Mouse (Mus musculus) brain, embryonic 18.5 days (tissue): ENCODE measurements around the gene Nfyc.

Experiments used
- DNase-seq: peaks from one replicate; pipeline ENCODE4 v3.0.0-alpha.2; 2012; ENCODE audit warnings: low read depth, low spot score

Nfyc gene

DNA sequence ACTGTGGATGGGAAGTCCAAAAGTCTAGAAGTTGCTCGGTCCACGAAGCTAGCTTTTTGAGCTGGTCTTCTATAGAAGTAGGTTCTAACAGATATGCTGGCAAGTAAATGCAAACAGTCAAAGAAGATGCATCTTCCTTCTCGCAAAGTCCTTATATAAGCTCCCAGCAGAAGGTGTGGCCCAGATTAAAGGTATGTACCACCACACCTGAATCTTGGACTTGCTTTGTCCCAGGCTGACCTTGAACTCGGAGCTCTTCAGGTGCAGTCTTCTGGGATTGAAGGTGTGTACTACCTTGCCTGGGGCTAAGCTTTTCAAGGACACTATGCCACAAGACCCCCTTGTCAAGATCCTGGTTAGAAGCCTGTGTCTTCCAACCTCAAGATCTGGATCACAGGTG, at the start of gene Nfyc:
TSS of gene Nfyc (minus strand) at position 101 of the 400 bp plus-strand sequence.
- no peak for DNase-seq

GRCm38 (mm10) chr4:120880731-120881432, 49.5 kb upstream of the Nfyc start:
- no peak for DNase-seq

GRCm38 (mm10) chr4:120879386-120879785, 48.0 kb upstream of the Nfyc start:
- no peak for DNase-seq

- DNase-seq, result no peak
These were observed 47.4 kb upstream of the Nfyc start for GRCm38 (mm10) chr4:120878728-120879127.

DNA sequence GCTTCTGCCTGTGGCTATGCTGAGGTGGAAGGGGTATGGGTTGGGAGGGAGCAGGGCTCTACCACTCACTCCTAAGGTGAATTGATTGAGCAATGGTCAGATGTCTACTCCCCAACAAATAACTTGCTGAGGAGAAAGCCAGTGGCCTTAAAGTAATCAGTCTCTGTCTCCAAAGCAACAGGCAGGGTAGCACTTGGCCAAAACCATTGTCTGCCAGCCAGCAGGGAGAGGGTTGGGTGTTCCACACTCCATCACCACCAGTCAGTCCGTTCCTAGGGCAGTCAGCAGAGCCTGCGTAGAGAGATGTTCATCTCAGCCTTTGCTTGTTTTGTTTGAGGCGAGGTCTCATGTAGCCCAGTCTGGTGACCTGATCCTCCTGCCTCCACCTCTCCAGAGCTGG, 44.6 kb upstream of the Nfyc start:
- DNase-seq, result no peak

DNA sequence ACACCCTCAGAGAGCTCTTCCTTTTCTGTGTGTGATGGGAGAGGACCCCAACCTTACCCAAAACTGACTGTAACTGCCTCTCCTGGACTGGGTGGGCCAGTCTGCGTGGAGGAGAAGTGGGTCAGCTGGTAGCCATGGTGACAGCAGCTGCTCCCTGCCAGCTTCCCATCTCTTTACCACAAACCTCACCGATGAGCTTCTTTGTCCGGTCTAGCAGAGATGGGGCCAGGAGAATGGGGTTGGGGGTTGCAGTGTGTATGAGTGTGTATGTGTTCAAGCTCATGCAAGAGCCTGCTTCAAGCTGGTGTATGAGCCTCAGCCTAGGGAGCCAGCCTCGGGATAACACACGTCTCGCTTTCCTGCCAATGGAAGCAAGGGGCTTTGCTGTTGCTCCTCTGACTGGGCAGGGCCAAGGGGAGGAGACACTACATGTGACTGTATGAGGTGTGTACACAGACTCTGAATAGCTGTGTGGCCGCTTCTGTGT, 38.9 kb upstream of the Nfyc start:
- DNase-seq, result no peak

- DNase-seq, result no peak
These were observed 37.6 kb upstream of the Nfyc start for GRCm38 (mm10) chr4:120868988-120869387.

DNA sequence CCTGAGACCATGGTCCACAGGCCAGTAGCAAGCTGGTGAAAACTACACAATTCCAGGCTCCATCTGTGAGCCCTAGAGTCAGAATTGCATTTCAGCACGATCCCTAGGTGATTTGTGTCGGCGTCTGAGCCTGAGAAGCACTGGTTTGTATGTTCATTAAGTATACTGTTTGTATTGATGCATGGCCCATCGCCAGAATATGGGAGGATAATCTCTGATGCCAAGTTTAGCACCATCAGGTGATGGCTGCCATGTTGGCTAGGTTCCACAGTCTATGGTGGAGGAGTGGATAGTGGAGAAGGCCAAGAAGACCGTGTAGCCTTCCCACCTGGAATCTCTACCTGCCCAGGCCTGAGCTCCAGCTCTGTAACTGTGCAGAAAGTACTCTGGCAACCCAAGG, 36.9 kb upstream of the Nfyc start:
- no peak for DNase-seq

- no peak for DNase-seq
These were observed 34.8 kb upstream of the Nfyc start for GRCm38 (mm10) chr4:120866211-120866610.

GRCm38 (mm10) chr4:120859865-120860264, 28.5 kb upstream of the Nfyc start:
- no peak for DNase-seq

DNA sequence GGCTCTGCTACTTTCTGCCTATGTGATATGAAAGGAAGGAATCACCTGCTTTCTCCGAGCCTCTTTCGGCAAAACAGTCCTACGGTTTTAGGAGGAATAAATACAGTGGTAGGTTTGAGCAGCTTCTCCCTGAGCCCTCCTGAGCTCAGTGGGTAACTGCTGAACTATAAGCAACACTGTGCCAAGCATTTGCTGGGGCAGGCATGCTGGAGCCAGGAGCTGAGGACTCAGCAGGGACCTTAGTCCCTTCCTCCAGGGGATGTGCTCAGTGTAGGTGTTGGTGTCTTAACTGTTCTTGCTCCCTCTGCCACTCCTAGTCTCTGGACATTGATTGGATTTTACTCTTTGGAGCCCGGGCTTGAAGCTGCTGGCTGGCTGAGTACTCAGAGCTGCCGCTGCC, 25.0 kb upstream of the Nfyc start:
- no peak for DNase-seq

DNA sequence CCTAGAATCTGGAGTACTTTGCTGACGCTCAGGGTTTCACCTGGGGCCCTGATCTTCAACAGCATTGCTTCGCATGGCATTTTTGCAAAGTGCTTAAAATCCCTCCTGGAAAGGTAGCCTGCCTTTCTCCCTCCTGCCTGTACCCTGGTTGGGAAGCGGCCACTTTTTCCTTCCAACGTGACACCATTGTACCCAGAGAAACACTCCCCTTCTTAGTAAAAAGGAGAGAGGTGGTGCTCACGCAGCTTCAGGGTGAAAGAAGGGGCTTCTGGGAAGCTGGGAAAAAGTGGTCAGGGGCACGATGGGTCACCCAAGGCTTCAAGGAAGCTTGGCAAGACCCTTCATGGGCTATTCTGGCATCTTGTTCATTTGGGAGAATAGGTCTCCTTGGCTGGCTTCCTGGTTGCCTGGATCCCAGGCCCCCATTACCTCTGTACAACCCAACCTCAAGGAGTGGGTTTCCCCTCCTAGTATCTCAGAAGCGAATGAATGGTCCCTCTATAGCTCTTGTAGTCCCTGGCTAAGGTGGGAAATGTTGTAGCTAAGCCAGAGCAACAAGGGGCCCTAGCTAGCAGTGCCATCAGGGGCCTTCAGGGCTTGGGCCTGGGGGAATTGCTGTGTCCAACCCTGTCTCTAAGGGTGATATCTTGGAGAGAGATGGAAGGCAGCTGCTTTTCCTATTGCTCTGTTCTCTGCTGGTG, 24.1 kb upstream of the Nfyc start:
- no peak for DNase-seq

DNA sequence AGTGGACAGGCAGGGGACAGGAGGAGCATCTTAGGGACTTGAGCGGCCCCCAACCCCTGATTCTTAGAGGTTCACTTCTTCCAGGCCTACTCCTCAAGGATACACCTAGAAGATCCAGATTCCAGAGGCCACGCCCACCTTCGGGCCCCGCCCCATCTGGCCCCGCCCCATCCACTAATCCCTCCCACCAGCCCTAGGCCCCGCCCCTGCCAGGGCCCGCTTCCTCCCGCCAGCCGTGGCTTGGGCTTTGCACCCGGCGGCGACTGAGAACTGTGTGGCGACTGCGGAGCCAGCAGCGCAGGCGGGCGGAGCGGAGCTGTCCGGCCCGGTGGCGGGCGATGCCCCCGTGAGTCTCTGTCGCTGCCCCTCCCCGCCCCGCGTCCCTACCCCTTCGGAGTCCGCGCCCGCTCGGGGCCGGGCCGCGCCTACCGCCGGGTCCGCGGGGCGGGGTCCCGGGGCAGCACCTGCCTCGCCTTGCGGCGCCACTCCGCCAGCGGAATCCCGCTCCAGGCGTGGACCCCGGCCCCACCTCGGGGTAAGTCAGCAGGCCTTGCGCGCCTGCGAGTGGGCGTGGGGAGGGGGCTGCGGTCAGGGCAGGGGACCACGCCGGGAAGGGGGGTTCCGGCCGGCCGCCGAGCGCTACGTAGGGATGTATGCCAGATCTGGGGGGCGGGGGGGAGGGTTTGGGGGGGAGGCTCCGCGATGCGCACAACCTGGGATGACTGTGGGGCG, 23.4 kb upstream of the Nfyc start, which contains the start of gene Rims3:
TSS of gene Rims3 (plus strand) at position 229 of the 732 bp plus-strand sequence.
- DNase-seq, result no peak

DNA sequence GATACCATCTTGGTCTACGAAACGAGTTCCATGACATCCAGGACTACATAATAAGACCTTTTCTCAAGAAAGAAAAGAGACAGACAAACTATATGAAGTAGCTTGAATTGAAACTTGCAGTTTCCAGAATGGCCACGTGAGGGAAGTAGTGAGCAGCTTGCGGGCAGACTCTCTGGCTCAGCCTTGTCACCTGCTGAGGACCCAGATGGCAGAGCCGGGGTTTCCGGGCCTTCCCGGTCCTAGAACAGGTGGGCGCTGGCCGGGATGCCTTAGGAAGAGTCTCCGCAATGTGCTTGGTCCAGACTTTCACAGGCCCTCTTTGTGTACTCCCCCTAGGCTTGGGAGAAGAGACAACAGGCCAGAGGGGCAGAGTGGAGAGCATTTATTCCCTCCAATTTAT, 19.6 kb upstream of the Nfyc start:
- no peak for DNase-seq

- no peak for DNase-seq
These were observed 18.1 kb upstream of the Nfyc start for GRCm38 (mm10) chr4:120849451-120849850.

- DNase-seq, result no peak
These were observed 17.5 kb upstream of the Nfyc start for GRCm38 (mm10) chr4:120848909-120849308.

DNA sequence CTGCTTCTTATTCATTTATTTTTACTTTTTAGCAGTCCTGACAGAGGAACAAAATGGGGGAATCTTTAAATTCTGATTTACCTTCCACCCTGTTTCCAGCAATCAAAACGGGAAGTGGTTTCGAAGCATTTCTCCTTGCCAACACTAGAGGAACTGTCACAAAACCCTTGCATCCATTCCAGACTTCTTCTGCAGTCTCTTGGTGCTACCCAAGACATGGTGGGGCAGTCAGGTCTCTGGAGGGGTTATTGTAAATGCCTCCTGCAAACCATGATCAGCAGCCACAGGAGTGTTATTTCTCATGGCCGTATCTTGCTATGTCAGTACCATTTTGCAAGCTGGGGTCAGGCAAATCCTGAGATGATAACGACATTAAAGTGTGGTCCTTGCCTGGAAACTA, 13.7 kb upstream of the Nfyc start:
- DNase-seq, result no peak

- no peak for DNase-seq
These were observed 13.2 kb upstream of the Nfyc start for GRCm38 (mm10) chr4:120844423-120845082.

GRCm38 (mm10) chr4:120841342-120841741, 10.0 kb upstream of the Nfyc start:
- DNase-seq, result no peak

- DNase-seq, result no peak
These were observed 605 bp downstream of the Nfyc start for GRCm38 (mm10) chr4:120830767-120831166.

DNA sequence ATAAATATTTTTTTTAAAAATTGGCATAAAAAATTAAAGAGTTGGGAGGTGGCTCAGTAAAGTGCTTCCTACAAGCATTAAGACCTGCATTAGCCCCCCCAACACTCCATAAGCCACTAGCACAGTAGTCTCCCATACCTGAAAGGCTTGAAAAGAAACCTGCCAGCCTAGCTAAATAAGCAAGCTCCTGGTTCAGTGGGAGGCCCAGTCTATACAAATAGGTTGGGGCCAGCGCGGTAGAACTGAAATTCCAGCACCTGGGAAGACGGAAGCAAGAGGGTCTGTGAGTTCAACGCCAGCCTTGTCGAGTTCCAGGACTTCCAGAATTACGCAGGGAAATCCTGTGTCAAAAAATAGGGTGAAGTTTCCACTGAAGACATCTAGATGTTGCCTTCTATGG, 5.0 kb downstream of the Nfyc start:
- DNase-seq, result no peak
